ENCODE assay signal across 8 mouse cellular contexts in genomic region chr10:40328004-40328551, GRCm38 (mm10). TPM values are rescaled to one million over a fixed set of nuclear protein-coding genes. Genes with fewer than 3 reads are reported as not detected.
DNase-seq lines count a peak whose midpoint lies in the region; ATAC-seq lines count a peak whose summit lies in the region.

No protein-coding gene starts in this region.

- peaks cover 13% of the 10 kb centered on the region for H3K4me1 ChIP-seq in heart, embryonic 13.5 days

- H3K9ac ChIP-seq in heart, embryonic 13.5 days, result no peak overlapping the region

- peak; percentile 82 for ATAC-seq in heart, embryonic 13.5 days (ENCODE audit: extremely low read depth, insufficient number of reproducible peaks, low FRiP score, low TSS enrichment)
- ATAC-seq in cerebellum, adult (ENCODE audit: insufficient number of reproducible peaks, low FRiP score, low TSS enrichment), result no peak

- WGBS in heart, embryonic 13.5 days, result 23% methylated on average over 9 of the region's 9 CpGs

- H3K36me3 ChIP-seq in heart, embryonic 13.5 days, result no peaks in the 10 kb centered on the region

- H3K4me2 ChIP-seq in heart, embryonic 13.5 days, result peak overlapping the region; percentile 39

- no peaks in the 10 kb centered on the region for H3K27me3 ChIP-seq in heart, embryonic 13.5 days (replicated peaks)

- H3K9me3 ChIP-seq in heart, embryonic 13.5 days, result peaks cover 4% of the 10 kb centered on the region; the same call in 1 of the 2 replicates

- no peak overlapping the region for H3K4me3 ChIP-seq in heart, embryonic 13.5 days

- DNase-seq in 3T3-L1 (ENCODE audit: low read depth, low spot score) (peak; percentile 26), MEL-GATA-1-ER (ENCODE audit: extremely low read depth, low read depth) (peak; percentile 70)
- DNase-seq in lung, postnatal 10 days, result peak; percentile 7
- DNase-seq in left cerebral cortex, adult 11 months (ENCODE audit: low spot score), result no peak
- DNase-seq in neural tube, embryonic 10.5 days (ENCODE audit: extremely low spot score, low spot score), result no peak
- DNase-seq in thymus, postnatal 25 days, result no peak

- peak overlapping the region; percentile 67 for H3K27ac ChIP-seq in heart, embryonic 13.5 days (replicated peaks)

RNA-seq across cellular contexts. Expression of gene Cdk19, which starts 11.3 kb away (rescaled TPM):
- 5.6 and 6.1 TPM in 2 replicates for polyA plus RNA-seq in heart, embryonic 13.5 days (2015; fragmentation: Nextera tagmentation; extraction: Ambion mirVana)

RNA-seq across cellular contexts. Expression of gene Amd1, which starts 26.1 kb away (rescaled TPM):
- polyA plus RNA-seq in heart, embryonic 13.5 days (2015; fragmentation: Nextera tagmentation; extraction: Ambion mirVana), result 37.9 and 40.5 TPM in 2 replicates

Comparison
In these comparisons a context has a peak if more than half of its experiments do, and no peak if none do; other contexts are left out.
1. DNase-seq: peak in 3T3-L1 (single experiment), MEL-GATA-1-ER (single experiment) and lung, postnatal 10 days (single experiment); none in left cerebral cortex, adult 11 months (single experiment), neural tube, embryonic 10.5 days (single experiment) and thymus, postnatal 25 days (single experiment).